Mouse (Mus musculus) activated CD4-positive, CD25-positive, alpha-beta regulatory T cell, adult 4 months (primary cell): ENCODE results near the gene Gm4985. TPM values are rescaled to one million over a fixed set of nuclear protein-coding genes. Genes with fewer than 3 reads are reported as not detected.
"Not testable (repeated sequence)": the region's sequence is repeated elsewhere in the genome, so short reads cannot be mapped to it uniquely, and the experiment has no call there.

Source experiments
- ATAC-seq: one replicate; pipeline ENCODE4 v1.8.0; 2017
- polyA plus RNA-seq, 2 experiments: library from polyadenylated mRNA; unstranded; fragments of 100-300 nt; shearing (Covaris generic); gene quantifications; one replicate each; pipeline ENCODE4 v1.2.1; 2017

The Gm4985 gene
- not detected for polyA plus RNA-seq

DNA sequence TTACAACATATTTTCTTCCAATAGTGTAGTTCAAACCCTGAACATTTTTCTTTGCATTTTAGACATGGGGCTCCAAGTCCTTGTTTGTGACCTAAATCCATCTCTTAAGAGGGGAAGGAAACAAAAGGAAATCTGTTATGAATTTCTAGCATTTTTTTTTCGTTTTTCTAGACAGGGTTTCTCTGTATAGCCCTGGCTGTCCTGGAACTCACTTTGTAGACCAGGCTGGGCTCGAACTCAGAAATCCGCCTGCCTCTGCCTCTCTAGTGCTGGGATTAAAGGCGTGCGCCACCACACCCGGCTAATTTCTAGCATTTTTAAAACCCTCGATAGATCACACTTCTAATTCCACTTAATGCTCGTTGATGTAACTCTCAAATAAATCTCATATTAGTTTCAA lies at the start of gene Gm4985:
TSS of gene Gm4985 (minus strand) at position 101 of the 400 bp plus-strand sequence.
- ATAC-seq, result not testable (repeated sequence)

DNA sequence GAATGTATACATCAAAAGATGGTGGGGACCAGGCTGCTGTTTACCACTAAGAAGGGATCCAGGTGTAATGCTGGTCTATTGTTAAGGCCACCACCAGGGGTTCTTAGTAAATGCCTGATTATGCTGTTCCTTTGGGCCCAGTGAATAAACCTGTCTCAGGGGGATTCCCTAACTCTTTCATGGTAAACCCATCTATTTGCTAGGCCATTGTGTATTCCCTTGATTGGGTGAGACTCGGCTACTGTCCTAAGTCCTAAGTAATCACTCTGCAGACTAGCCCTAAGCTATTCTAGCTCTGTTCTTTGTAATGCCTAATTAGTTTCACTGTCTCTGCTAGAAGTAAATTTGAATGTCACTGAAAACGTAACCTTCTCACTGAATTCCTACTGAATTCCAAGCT lies 4.6 kb downstream of the Gm4985 start:
- no peak for ATAC-seq

Other genes with a start within 250 kb of the Gm4985 start
- not detected for gene Gm4907, start 76.4 kb downstream of the Gm4985 start, polyA plus RNA-seq